In genomic region chr2:128817786-128818681, GRCm38 (mm10) we compare ENCODE assay signal across 8 mouse cellular contexts. TPM values are rescaled to one million over a fixed set of nuclear protein-coding genes. Genes with fewer than 3 reads are reported as not detected.
DNase-seq lines count a peak whose midpoint lies in the region; ATAC-seq and TF ChIP-seq lines count a peak whose summit lies in the region.

TSS of gene Tmem87b (plus strand) at chr2:128818118.

- H3K4me1 ChIP-seq in erythroblast, embryonic 14.5 days (ENCODE audit: control insufficient read depth): peaks cover 34% of the 10 kb centered on the region
- peaks cover 12% of the 10 kb centered on the region for H3K4me1 ChIP-seq in heart, embryonic 11.5 days (ENCODE audit: control insufficient read depth, insufficient read depth, low read length)
- H3K4me1 ChIP-seq in kidney, embryonic 16.5 days (ENCODE audit: insufficient read depth, low read length): peaks cover 11% of the 10 kb centered on the region
- peaks cover 4% of the 10 kb centered on the region; the same call in 1 of the 2 replicates for H3K4me1 ChIP-seq in liver, adult 2 months (ENCODE audit: control insufficient read depth, insufficient read depth, low read length)

- H3K9ac ChIP-seq in heart, embryonic 11.5 days (ENCODE audit: low read depth, low read length): peak within 1 kb of the TSS; percentile 80
- H3K9ac ChIP-seq in kidney, embryonic 16.5 days (replicated peaks; ENCODE audit: low read length): peak within 1 kb of the TSS; percentile 91
- peak within 1 kb of the TSS; percentile 93 for H3K9ac ChIP-seq in liver, adult 2 months (ENCODE audit: low read depth, low read length)

- under 1% methylated on average over 59 of the region's 59 CpGs for WGBS in heart, embryonic 11.5 days (ENCODE audit: insufficient replicate concordance)
- under 1% methylated on average over 56 of the region's 59 CpGs for WGBS in kidney, embryonic 16.5 days
- under 1% methylated on average over 56 of the region's 59 CpGs for WGBS in liver, adult 2 months

- H3K79me3 ChIP-seq in C2C12 (ENCODE audit: low read depth): peaks cover 18% of the 10 kb centered on the region

- peak; percentile 95 for ATAC-seq in heart, embryonic 11.5 days (replicated peaks; ENCODE audit: insufficient number of reproducible peaks, low FRiP score, low TSS enrichment)
- peak; percentile 94 for ATAC-seq in kidney, embryonic 16.5 days (ENCODE audit: low FRiP score, low TSS enrichment)

- H3K9me3 ChIP-seq in erythroblast, embryonic 14.5 days (ENCODE audit: control insufficient read depth, low read length): no peaks in the 10 kb centered on the region
- no peaks in the 10 kb centered on the region for H3K9me3 ChIP-seq in heart, embryonic 11.5 days (replicated peaks; ENCODE audit: control insufficient read depth, low read length)
- H3K9me3 ChIP-seq in kidney, embryonic 16.5 days (ENCODE audit: low read length): no peaks in the 10 kb centered on the region

- peak within 1 kb of the TSS; percentile 80 for H3K4me2 ChIP-seq in heart, embryonic 11.5 days
- H3K4me2 ChIP-seq in kidney, embryonic 16.5 days (replicated peaks; ENCODE audit: low read depth, low read length): peak within 1 kb of the TSS; percentile 76
- H3K4me2 ChIP-seq in myocyte (ENCODE audit: low read depth): peak within 1 kb of the TSS; percentile 98

- H3K79me2 ChIP-seq in C2C12 (ENCODE audit: control insufficient read depth, insufficient read depth) (peaks cover 46% of the 10 kb centered on the region), myocyte (ENCODE audit: control insufficient read depth, insufficient read depth) (peaks cover 34% of the 10 kb centered on the region)
- H3K79me2 ChIP-seq in liver, adult 2 months (ENCODE audit: control insufficient read depth, insufficient read depth, low read length): peaks cover 14% of the 10 kb centered on the region; the same call in 1 of the 2 replicates

- no peak for TF ChIP-seq CTCF in C2C12 (IDR thresholded peaks at IDR 0.05; ENCODE audit: control insufficient read depth, insufficient read depth, insufficient read length)
- TF ChIP-seq CTCF in brain, embryonic 14.5 days (IDR thresholded peaks at IDR 0.05; ENCODE audit: borderline replicate concordance, extremely low read depth, insufficient read depth, insufficient read length): no peak
- no peak for TF ChIP-seq CTCF in liver, adult 2 months (IDR thresholded peaks at IDR 0.05; ENCODE audit: low read depth, low read length)

- TF ChIP-seq POLR2A in brain, embryonic 14.5 days (IDR thresholded peaks at IDR 0.05; ENCODE audit: borderline replicate concordance, extremely low read depth, insufficient read depth, insufficient read length, poor library complexity, severe bottlenecking): peak; percentile 99
- TF ChIP-seq POLR2A in liver, adult 2 months (IDR thresholded peaks at IDR 0.05; ENCODE audit: extremely low read depth, insufficient read depth, low read length): peak; percentile 87
- peak; percentile 90 for TF ChIP-seq POLR2A in myocyte (IDR thresholded peaks at IDR 0.05; ENCODE audit: insufficient read length, low read depth)

- peak within 1 kb of the TSS; percentile 90 for H3K27ac ChIP-seq in heart, embryonic 11.5 days (ENCODE audit: low read depth, low read length)
- peak within 1 kb of the TSS; percentile 94 for H3K27ac ChIP-seq in kidney, embryonic 16.5 days (ENCODE audit: low read length)
- H3K27ac ChIP-seq in liver, adult 2 months (replicated peaks; ENCODE audit: insufficient read depth, low read depth, low read length): peak within 1 kb of the TSS; percentile 96

- H3K4me3 ChIP-seq in C2C12 (ENCODE audit: insufficient read depth, poor library complexity, severe bottlenecking): peak within 1 kb of the TSS; percentile 68
- H3K4me3 ChIP-seq in erythroblast, embryonic 14.5 days (replicated peaks): peak within 1 kb of the TSS; percentile 94
- H3K4me3 ChIP-seq in heart, embryonic 11.5 days (ENCODE audit: low read depth, low read length): peak within 1 kb of the TSS; percentile 85
- peak within 1 kb of the TSS; percentile 93 for H3K4me3 ChIP-seq in kidney, embryonic 16.5 days (ENCODE audit: low read length)
- peak within 1 kb of the TSS; percentile 81 for H3K4me3 ChIP-seq in liver, adult 2 months (ENCODE audit: insufficient read depth, low read depth, low read length)
- peak within 1 kb of the TSS; percentile 90 for H3K4me3 ChIP-seq in myocyte

- peak within 1 kb of the TSS; percentile 59 for H3ac ChIP-seq in C2C12 (ENCODE audit: control insufficient read depth, insufficient read length, low read depth)
- H3ac ChIP-seq in myocyte (ENCODE audit: control insufficient read depth, insufficient read length): peak within 1 kb of the TSS; percentile 31

- peak; percentile 99 for DNase-seq in brain, embryonic 14.5 days (ENCODE audit: low read depth)
- peak; percentile 98 for DNase-seq in liver, adult 2 months (ENCODE audit: extremely low read depth, low read depth, low spot score)
- DNase-seq in splenic B cell, adult 2 months (ENCODE audit: low read depth, low spot score): peak; percentile 96

- no peaks in the 10 kb centered on the region for H3K27me3 ChIP-seq in C2C12 (ENCODE audit: control insufficient read depth, insufficient read depth, insufficient read length)
- peaks cover 12% of the 10 kb centered on the region for H3K27me3 ChIP-seq in erythroblast, embryonic 14.5 days (ENCODE audit: control insufficient read depth)
- no peaks in the 10 kb centered on the region for H3K27me3 ChIP-seq in heart, embryonic 11.5 days (ENCODE audit: control insufficient read depth, insufficient read depth, low read length)
- H3K27me3 ChIP-seq in kidney, embryonic 16.5 days (ENCODE audit: insufficient read depth, low read length): no peaks in the 10 kb centered on the region
- no peaks in the 10 kb centered on the region for H3K27me3 ChIP-seq in liver, adult 2 months (ENCODE audit: control insufficient read depth, insufficient read depth, low read length)
- no peaks in the 10 kb centered on the region for H3K27me3 ChIP-seq in myocyte (ENCODE audit: control insufficient read depth, insufficient read depth, insufficient read length)
- no peaks in the 10 kb centered on the region for H3K27me3 ChIP-seq in splenic B cell, adult 2 months (ENCODE audit: control insufficient read depth, insufficient read depth, low read length, poor library complexity, severe bottlenecking)

- H3K36me3 ChIP-seq in C2C12 (ENCODE audit: control insufficient read depth, insufficient read depth) (no peaks in the 10 kb centered on the region), myocyte (ENCODE audit: control insufficient read depth, insufficient read depth) (no peaks in the 10 kb centered on the region)
- peaks cover 3% of the 10 kb centered on the region; the same call in 1 of the 2 replicates for H3K36me3 ChIP-seq in erythroblast, embryonic 14.5 days (ENCODE audit: control insufficient read depth)
- no peaks in the 10 kb centered on the region for H3K36me3 ChIP-seq in heart, embryonic 11.5 days (ENCODE audit: control insufficient read depth, insufficient read depth, low read length)
- H3K36me3 ChIP-seq in kidney, embryonic 16.5 days (ENCODE audit: insufficient read depth, low read length): no peaks in the 10 kb centered on the region
- H3K36me3 ChIP-seq in liver, adult 2 months (ENCODE audit: control insufficient read depth, insufficient read depth, low read length): no peaks in the 10 kb centered on the region
- H3K36me3 ChIP-seq in splenic B cell, adult 2 months (ENCODE audit: control insufficient read depth, insufficient read depth, low read length, poor library complexity, severe bottlenecking): no peaks in the 10 kb centered on the region

TF ChIP-seq in C2C12, 6 proteins besides CTCF, POLR2A, EP300 and RAD21:
- TF ChIP-seq USF1 (IDR thresholded peaks at IDR 0.05; ENCODE audit: low read depth) (no peak), CEBPB (IDR thresholded peaks at IDR 0.05; ENCODE audit: low read depth) (no peak), FOSL1 (IDR thresholded peaks at IDR 0.05; ENCODE audit: insufficient read depth, low read length, poor library complexity, severe bottlenecking) (no peak), MAX (IDR thresholded peaks at IDR 0.05) (peak; percentile 15), MYOD1 (IDR thresholded peaks at IDR 0.05; ENCODE audit: control insufficient read depth, insufficient read length, low read depth) (peak; percentile 29), MYOG (IDR thresholded peaks at IDR 0.05; ENCODE audit: control insufficient read depth, extremely low read depth, insufficient read length) (no peak)

TF ChIP-seq in myocyte, 11 proteins besides CTCF, POLR2A, EP300 and RAD21:
- TF ChIP-seq POLR2AphosphoS2 (IDR thresholded peaks at IDR 0.05; ENCODE audit: insufficient read length, low read depth) (peak; percentile 85), MAX (IDR thresholded peaks at IDR 0.05; ENCODE audit: low read depth) (no peak), TCF3 (IDR thresholded peaks at IDR 0.05; ENCODE audit: insufficient read length, low read depth) (peak; percentile 27), MYOD1 (IDR thresholded peaks at IDR 0.05; ENCODE audit: control insufficient read depth in 1 of 3, insufficient read length in 2 of 3, low read depth in 2 of 3) (peak in 2 of 3 experiments; percentile 70 to 86), MYOG (IDR thresholded peaks at IDR 0.05; ENCODE audit: control insufficient read depth in 1 of 3, insufficient read depth in 1 of 3, insufficient read length in 2 of 3, low read depth in 2 of 3) (peak; percentile 14 to 84 (median 69))
TF ChIP-seq in myocyte: peak in this region for 4.

RNA-seq across cellular contexts. Expression of gene Tmem87b, which starts in this region (rescaled TPM):
- polyA plus RNA-seq in C2C12 (2012; fragmentation: generic; extraction: Trizol) (4.5 TPM), myocyte (2012; fragmentation: generic; extraction: Trizol) (5.4 TPM)
- polyA plus RNA-seq in brain, embryonic 14.5 days (2012; rRNA removed): 26.6 and 28.3 TPM in 2 replicates
- polyA plus RNA-seq in erythroblast, embryonic 14.5 days (2012): 0.05 and 0.08 TPM in 2 replicates
- polyA plus RNA-seq in heart, embryonic 11.5 days (2014; fragmentation: Nextera tagmentation; extraction: Ambion mirVana): 20.4 and 21.4 TPM in 2 replicates
- polyA plus RNA-seq in kidney, embryonic 16.5 days (2015; fragmentation: Nextera tagmentation; extraction: Ambion mirVana): 33.3 and 34.7 TPM in 2 replicates
- 20.0 and 23.4 TPM in 2 replicates for total RNA-seq in liver, adult 2 months (2014; rRNA removed)
- polyA plus RNA-seq in liver, adult 2 months (2012; rRNA removed): 5.8 and 6.9 TPM in 2 replicates

Comparison
In these comparisons a context has a peak if more than half of its experiments do, and no peak if none do; other contexts are left out.
1. Peak in every context shown above with its lines: DNase-seq, ATAC-seq, H3K4me3 ChIP-seq and H3K27ac ChIP-seq.